Mouse (Mus musculus) lung, postnatal 0 days (tissue): Measurements from ENCODE around the gene H2-DMa.

Experiments
- CTCF ChIP-seq: IDR thresholded peaks from 2 replicates; pipeline ENCODE4 v1.5.1; 2016; ENCODE audit warnings: antibody characterized with exemption, mild to moderate bottlenecking
- EP300 ChIP-seq: IDR thresholded peaks from 2 replicates; pipeline ENCODE4 v1.6.1; 2016; ENCODE audit warnings: antibody characterized with exemption, mild to moderate bottlenecking, control low read depth

GRCm38 (mm10) chr17:34116736-34117370, 2.5 kb upstream of the H2-DMa start:
- TF ChIP-seq CTCF = no peak
- no peak for TF ChIP-seq EP300
